Mouse (Mus musculus) CH12.LX (cell line): Measurements from ENCODE around the gene Hacd4. TPM values are rescaled to one million over a fixed set of nuclear protein-coding genes. Genes with fewer than 3 reads are reported as not detected.
A peak's percentile ranks its signal among the peaks of the same experiment; 100 is the strongest.

ENCODE experiments used
- DNase-seq: peaks from one replicate; pipeline ENCODE4 v3.0.0-alpha.2; 2013; ENCODE audit errors: extremely low read depth
- H3K27ac ChIP-seq: 2 replicates; pipeline ENCODE4 v1.5.1; 2012; ENCODE audit warnings: low read depth, mild to moderate bottlenecking, control low read depth, moderate library complexity; ENCODE audit not compliant: insufficient read depth
- H3K27me3 ChIP-seq: replicated peaks from 2 replicates; pipeline ENCODE3; 2012; ENCODE audit warnings: inconsistent platforms
- H3K36me3 ChIP-seq, 2 experiments: replicated peaks in 1 of 2; 2 replicates each; pipeline versions ENCODE3 to v1.6.1; 2012; ENCODE audit warnings: inconsistent platforms in 1 of 2, low read length in 1 of 2, mild to moderate bottlenecking in 1 of 2, mixed read lengths in 1 of 2, moderate library complexity in 1 of 2; ENCODE audit not compliant: control insufficient read depth in 1 of 2, insufficient read depth in 1 of 2
- H3K4me1 ChIP-seq, 2 experiments: 2 replicates each; pipeline ENCODE4 v1.6.1; 2012; ENCODE audit warnings: inconsistent platforms in 1 of 2, moderate library complexity in 1 of 2; ENCODE audit not compliant: insufficient read depth in 2 of 2, control insufficient read depth in 1 of 2
- H3K4me2 ChIP-seq: 2 replicates; pipeline ENCODE4 v1.6.1; 2012; ENCODE audit warnings: low read depth, mild to moderate bottlenecking, control low read depth; ENCODE audit not compliant: poor library complexity, insufficient read depth, severe bottlenecking
- H3K4me3 ChIP-seq, 3 experiments: fragments of 150-350 bp in 1 of 3; sonication (generic) in 1 of 3; replicated peaks in 1 of 3; 2 replicates each; pipeline versions ENCODE3 to v1.5.1; 2011 to 2012; ENCODE audit warnings: low read depth in 2 of 3, low read length in 2 of 3, mild to moderate bottlenecking in 2 of 3, moderate library complexity in 2 of 3, control low read depth in 1 of 3, improper control_type of control experiment in 1 of 3, inconsistent platforms in 1 of 3, mixed read lengths in 1 of 3; ENCODE audit not compliant: poor library complexity in 1 of 3
- H3K79me2 ChIP-seq: replicated peaks from 2 replicates; pipeline ENCODE4 v1.6.1; 2012; ENCODE audit warnings: mild to moderate bottlenecking, moderate library complexity; ENCODE audit not compliant: control insufficient read depth, poor library complexity, insufficient read depth, severe bottlenecking; ENCODE audit errors: extremely low read depth
- H3K9ac ChIP-seq: 2 replicates; pipeline ENCODE4 v1.6.1; 2012; ENCODE audit warnings: low read depth, mild to moderate bottlenecking, control low read depth, moderate library complexity; ENCODE audit not compliant: insufficient read depth
- H3K9me3 ChIP-seq: replicated peaks from 2 replicates; pipeline ENCODE3; 2012; ENCODE audit warnings: low read length, inconsistent platforms, mixed read lengths
- ETS1 ChIP-seq: conservative IDR thresholded peaks from 2 replicates; pipeline ENCODE4 v1.6.1; 2012; ENCODE audit warnings: low read depth, mild to moderate bottlenecking, inconsistent platforms, low read length, improper control_type of control experiment, moderate library complexity
- GABPA ChIP-seq: IDR thresholded peaks from 2 replicates; pipeline ENCODE4 v1.6.1; 2012; ENCODE audit warnings: low read depth, low read length, improper control_type of control experiment, inconsistent platforms; ENCODE audit not compliant: insufficient replicate concordance
- JUND ChIP-seq: conservative IDR thresholded peaks from 2 replicates; pipeline ENCODE4 v1.6.1; 2011; ENCODE audit warnings: low read depth, low read length, improper control_type of control experiment
- KAT2A ChIP-seq: IDR thresholded peaks from 2 replicates; pipeline ENCODE4 v1.6.1; 2012; ENCODE audit warnings: low read length, improper control_type of control experiment, inconsistent platforms; ENCODE audit not compliant: insufficient replicate concordance
- MEF2A ChIP-seq: IDR thresholded peaks from 2 replicates; pipeline ENCODE4 v1.6.1; 2014; ENCODE audit warnings: low read depth, mild to moderate bottlenecking, inconsistent platforms, low read length, improper control_type of control experiment, borderline replicate concordance
- MXI1 ChIP-seq: IDR thresholded peaks from 2 replicates; pipeline ENCODE4 v1.6.1; 2011; ENCODE audit warnings: mild to moderate bottlenecking, low read depth, low read length, improper control_type of control experiment
- NELFE ChIP-seq: IDR thresholded peaks from 2 replicates; pipeline ENCODE4 v1.6.1; 2011; ENCODE audit warnings: low read depth, low read length, improper control_type of control experiment
- POLR2AphosphoS2 ChIP-seq: IDR thresholded peaks from 2 replicates; pipeline ENCODE4 v1.6.1; 2011; ENCODE audit warnings: low read depth, low read length, improper control_type of control experiment
- SMC3 ChIP-seq: IDR thresholded peaks from 2 replicates; pipeline ENCODE4 v1.6.1; 2011; ENCODE audit warnings: low read depth, low read length, improper control_type of control experiment
- TBP ChIP-seq: conservative IDR thresholded peaks from 2 replicates; pipeline ENCODE4 v1.6.1; 2011; ENCODE audit warnings: low read depth, low read length, improper control_type of control experiment
- UBTF ChIP-seq: IDR thresholded peaks from 2 replicates; pipeline ENCODE4 v1.6.1; 2012; ENCODE audit warnings: low read depth, mild to moderate bottlenecking, inconsistent platforms, low read length, improper control_type of control experiment, moderate library complexity
- USF2 ChIP-seq: conservative IDR thresholded peaks from 2 replicates; pipeline ENCODE4 v1.6.1; 2011; ENCODE audit warnings: low read depth, low read length, improper control_type of control experiment
- ZKSCAN1 ChIP-seq: IDR thresholded peaks from 2 replicates; pipeline ENCODE4 v1.6.1; 2012; ENCODE audit warnings: low read depth, inconsistent platforms, low read length, improper control_type of control experiment, borderline replicate concordance
- dilution Hi-C: fragments of 300-500 bp; cut with MboI; formaldehyde crosslinking; loops from 2 replicates; pipeline ENCODE4 v1.14.3; 2020; ENCODE audit warnings: low sequenced_read_pairs; ENCODE audit not compliant: extremely low pct_unique_long_range_greater_than_20kb, extremely low pct_ligation_motif_present
- in situ Hi-C: fragments of 300-500 bp; cut with MboI; formaldehyde crosslinking; loops from 3 replicates; pipeline ENCODE4 v1.14.3; 2019; ENCODE audit warnings: low sequenced_read_pairs, low pct_ligation_motif_present, low pct_unique_long_range_greater_than_20kb, mixed read lengths
- polyA plus RNA-seq: library from polyadenylated mRNA; unstranded; fragments of >175 nt; gene quantifications from 2 replicates; pipeline ENCODE4 v1.2.1, GENCODE M21; 2012; ENCODE audit warnings: low read depth; ENCODE audit not compliant: insufficient read length
- total RNA-seq, 2 experiments: library from RNA; depleted of rRNA; stranded (reverse); fragments of 300-350 nt in 1 of 2; fragments of >200 nt in 1 of 2; gene quantifications; 2 replicates each; pipeline ENCODE4 v1.2.3; 2012 to 2014

Gene Hacd4
- total RNA-seq (2012; rRNA removed) (0.17 and 0.21 TPM in 2 replicates), total RNA-seq (2014; rRNA removed) (not detected in 2 replicates), polyA plus RNA-seq (0.16 TPM in 1 of 2 replicates, not detected in the other)

DNA sequence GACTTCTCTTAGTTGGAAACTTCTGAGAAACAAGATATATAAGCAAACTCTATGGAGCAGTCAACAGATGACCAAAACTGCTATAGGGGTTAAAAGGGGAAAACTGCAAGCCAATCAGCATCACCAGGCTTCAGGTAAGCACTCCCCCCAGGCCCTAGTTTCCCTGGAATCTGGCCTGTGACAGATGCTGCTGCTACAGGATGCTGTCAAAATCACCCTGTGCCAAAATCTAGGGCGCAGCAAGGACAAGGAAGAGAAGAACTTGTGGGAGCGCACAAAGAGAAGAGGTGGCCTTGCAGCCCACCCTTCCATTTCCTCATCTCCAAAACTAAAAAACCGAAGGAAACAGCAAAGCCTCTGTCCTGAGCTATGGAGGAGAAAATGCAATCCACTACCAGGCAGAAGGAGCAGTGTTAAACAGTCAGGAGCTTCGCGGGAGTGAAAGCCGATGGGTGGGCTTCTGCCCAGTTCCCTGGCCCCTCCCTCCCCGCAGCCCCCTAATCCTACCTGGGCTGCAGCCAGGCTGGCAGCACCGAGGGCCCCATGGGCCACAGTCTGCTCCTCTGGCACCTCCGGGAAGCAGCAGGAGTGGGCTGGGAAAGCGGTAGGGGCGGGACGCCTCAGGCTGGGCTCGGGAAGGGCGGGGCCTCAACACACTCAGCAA lies at the start of gene Hacd4:
TSS of gene Hacd4 (minus strand) at position 603 of the 664 bp plus-strand sequence.
- dilution Hi-C loops (no loop called here), in situ Hi-C loops (no loop called here)
- H3K4me3 ChIP-seq: no peak within 1 kb of the TSS
- no peak for DNase-seq
- H3K9me3 ChIP-seq: no peaks in the 10 kb centered on the region
- H3K4me1 ChIP-seq: peaks cover 3 to 19% of the 10 kb centered on the region in 2 experiments; a peak in 2 of 4 replicates
- no peak within 1 kb of the TSS for H3K4me2 ChIP-seq
- H3K27me3 ChIP-seq: no peaks in the 10 kb centered on the region
- no peaks in the 10 kb centered on the region for H3K79me2 ChIP-seq
- TF ChIP-seq MEF2A (no peak), KAT2A (no peak), ZKSCAN1 (no peak), NELFE (no peak), ETS1 (no peak), GABPA (no peak), USF2 (no peak), UBTF (no peak), SMC3 (no peak), MXI1 (no peak)
- H3K27ac ChIP-seq: no peak within 1 kb of the TSS
- no peak within 1 kb of the TSS for H3K9ac ChIP-seq
- no peaks in the 10 kb centered on the region for H3K36me3 ChIP-seq

DNA sequence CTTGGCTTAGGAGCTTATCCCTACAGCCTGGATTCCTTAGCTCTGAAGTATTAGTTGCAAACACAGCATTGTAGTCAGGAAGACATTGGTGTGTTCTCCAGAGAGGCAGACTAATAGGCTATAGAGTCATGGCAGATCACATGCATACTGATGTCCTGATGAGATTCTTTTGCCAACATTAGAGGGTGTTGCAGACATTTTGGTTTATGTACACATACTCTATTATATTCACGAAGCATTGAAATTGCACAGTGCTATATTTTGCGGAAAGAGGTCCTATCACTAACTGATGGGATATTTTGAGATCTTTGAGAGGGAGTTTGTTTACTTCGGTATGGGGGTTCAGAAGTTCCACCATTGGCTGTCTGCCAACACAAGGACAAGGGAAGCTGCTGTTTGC lies 49.4 kb upstream of the Hacd4 start:
- TF ChIP-seq MXI1: no peak
- TF ChIP-seq JUND: no peak
- no peak for TF ChIP-seq TBP
- no peak overlapping the region for H3K4me3 ChIP-seq
- DNase-seq: no peak
- no peaks in the 10 kb centered on the region for H3K9me3 ChIP-seq
- H3K79me2 ChIP-seq: no peaks in the 10 kb centered on the region
- H3K4me1 ChIP-seq: peaks cover 0 to 43% of the 10 kb centered on the region in 2 experiments; a peak in 2 of 4 replicates
- no peak overlapping the region for H3K4me2 ChIP-seq
- H3K27me3 ChIP-seq: no peaks in the 10 kb centered on the region
- in situ Hi-C loops (no loop called here), dilution Hi-C loops (no loop called here)
- no peak overlapping the region for H3K27ac ChIP-seq
- no peaks in the 10 kb centered on the region for H3K36me3 ChIP-seq
- H3K9ac ChIP-seq: no peak overlapping the region

DNA sequence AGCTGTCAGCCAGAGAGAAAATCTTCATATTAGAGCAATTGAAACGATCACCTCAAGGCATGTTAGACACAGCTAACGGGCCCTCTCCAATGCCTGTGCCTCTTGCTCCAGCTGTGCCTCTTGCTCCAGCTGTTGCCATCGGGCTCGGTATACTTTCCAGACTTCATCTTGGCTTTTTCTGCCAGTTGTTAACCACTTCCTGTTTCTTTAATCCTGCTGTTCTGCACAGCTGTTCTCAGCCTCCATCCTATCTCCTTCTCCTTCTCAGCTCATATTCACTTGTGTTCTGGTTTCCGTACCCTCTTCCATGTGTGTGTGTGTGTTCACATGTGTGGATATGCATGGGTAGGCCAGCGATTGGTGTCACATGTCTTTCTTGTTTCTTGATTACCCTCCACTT lies 41.4 kb upstream of the Hacd4 start:
- H3K4me3 ChIP-seq: no peak overlapping the region
- no peaks in the 10 kb centered on the region for H3K27me3 ChIP-seq
- H3K4me1 ChIP-seq: peaks cover 0 to 10% of the 10 kb centered on the region in 2 experiments; a peak in 2 of 4 replicates
- DNase-seq: peak; percentile 28
- no peaks in the 10 kb centered on the region for H3K9me3 ChIP-seq
- TF ChIP-seq POLR2AphosphoS2: no peak
- no peak overlapping the region for H3K4me2 ChIP-seq
- no peak overlapping the region for H3K9ac ChIP-seq
- dilution Hi-C loops: no loop called here
- in situ Hi-C loops: no loop called here
- no peaks in the 10 kb centered on the region for H3K36me3 ChIP-seq
- no peak overlapping the region for H3K27ac ChIP-seq
- no peaks in the 10 kb centered on the region for H3K79me2 ChIP-seq
